Mouse (Mus musculus) CH12.LX (cell line): ENCODE results near the gene Pou3f1.

Experiments
- BHLHE40 ChIP-seq: IDR thresholded peaks from 2 replicates; pipeline ENCODE4 v1.6.1; 2011; ENCODE audit warnings: mild to moderate bottlenecking, low read depth, low read length, improper control_type of control experiment
- CHD1 ChIP-seq: IDR thresholded peaks from 2 replicates; pipeline ENCODE4 v1.6.1; 2012; ENCODE audit warnings: low read depth, low read length, improper control_type of control experiment, inconsistent platforms
- CTCF ChIP-seq, 2 experiments: IDR thresholded peaks in 1 of 2; conservative IDR thresholded peaks in 1 of 2; 2 replicates each; pipeline ENCODE4 v1.5.1; 2011 to 2012; ENCODE audit warnings: low read depth in 2 of 2, low read length in 2 of 2, improper control_type of control experiment in 1 of 2, inconsistent platforms in 1 of 2, mild to moderate bottlenecking in 1 of 2, moderate library complexity in 1 of 2
- ETS1 ChIP-seq: conservative IDR thresholded peaks from 2 replicates; pipeline ENCODE4 v1.6.1; 2012; ENCODE audit warnings: low read depth, mild to moderate bottlenecking, inconsistent platforms, low read length, improper control_type of control experiment, moderate library complexity
- MAX ChIP-seq: IDR thresholded peaks from 2 replicates; pipeline ENCODE4 v1.6.1; 2011; ENCODE audit warnings: low read length, improper control_type of control experiment
- POLR2A ChIP-seq: IDR thresholded peaks from 2 replicates; pipeline ENCODE4 v1.6.1; 2011; ENCODE audit warnings: low read depth, mild to moderate bottlenecking, improper control_type of control experiment, low read length
- RAD21 ChIP-seq: IDR thresholded peaks from 2 replicates; pipeline ENCODE4 v1.6.1; 2011; ENCODE audit warnings: low read depth, mild to moderate bottlenecking, low read length, improper control_type of control experiment, moderate library complexity

DNA sequence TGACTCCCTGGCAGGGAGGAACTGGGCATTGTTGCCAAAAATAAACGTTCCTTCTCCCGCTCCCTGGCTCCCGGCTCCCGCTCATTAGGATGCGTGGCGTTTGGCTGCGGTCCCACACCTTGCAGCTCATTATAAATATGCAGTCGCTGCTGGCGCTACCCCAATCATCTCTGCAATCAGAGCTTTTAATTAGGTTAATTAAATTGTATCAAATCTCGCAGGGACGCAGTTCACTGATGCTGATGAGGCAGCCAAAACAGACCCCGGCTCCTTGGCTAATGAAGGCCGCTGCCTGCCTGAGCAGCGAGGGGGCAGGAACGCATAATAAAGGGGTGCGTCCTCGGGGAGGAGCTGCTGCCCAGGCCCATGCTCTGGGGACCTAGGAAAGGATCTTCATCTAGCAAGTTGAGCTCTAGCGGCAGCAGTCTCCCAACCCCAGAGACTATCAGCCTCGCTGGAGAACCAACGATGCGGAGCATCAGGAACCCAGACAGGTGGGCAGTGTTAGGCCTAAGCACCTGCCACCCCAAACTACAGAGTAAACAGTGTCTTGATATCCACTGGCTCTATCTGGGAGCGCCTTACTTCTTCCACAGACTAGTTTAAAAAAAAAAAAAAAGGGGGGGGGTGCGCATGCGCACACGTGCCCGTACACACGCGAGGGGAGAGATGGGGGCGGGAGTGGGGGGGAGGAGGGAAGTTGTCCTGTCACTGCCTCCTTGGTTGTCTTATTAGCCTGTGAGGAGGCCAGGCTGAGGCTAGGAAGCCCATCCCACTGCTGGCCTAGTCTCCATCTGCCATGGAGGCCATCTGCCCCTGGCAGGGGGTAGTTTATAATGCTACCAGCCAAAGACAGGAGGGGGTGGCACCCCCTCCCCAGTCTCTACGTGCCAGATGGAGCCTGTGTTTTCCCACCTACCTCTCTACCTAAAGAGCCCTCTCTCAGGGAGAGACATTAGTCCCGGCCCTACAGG lies 16.0 kb downstream of the Pou3f1 start:
- TF ChIP-seq MAX: no peak
- no peak for TF ChIP-seq CTCF (conservative IDR thresholded peaks at IDR 0.05 in 1 of 2, IDR thresholded peaks at IDR 0.05 in 1 of 2; ENCODE audit: low read depth in 2 of 2, low read length in 2 of 2)
- TF ChIP-seq CHD1: no peak
- TF ChIP-seq RAD21: no peak
- no peak for TF ChIP-seq POLR2A
- no peak for TF ChIP-seq ETS1
- no peak for TF ChIP-seq BHLHE40
